ENCODE assay signal across 8 mouse cellular contexts in the genomic region with DNA sequence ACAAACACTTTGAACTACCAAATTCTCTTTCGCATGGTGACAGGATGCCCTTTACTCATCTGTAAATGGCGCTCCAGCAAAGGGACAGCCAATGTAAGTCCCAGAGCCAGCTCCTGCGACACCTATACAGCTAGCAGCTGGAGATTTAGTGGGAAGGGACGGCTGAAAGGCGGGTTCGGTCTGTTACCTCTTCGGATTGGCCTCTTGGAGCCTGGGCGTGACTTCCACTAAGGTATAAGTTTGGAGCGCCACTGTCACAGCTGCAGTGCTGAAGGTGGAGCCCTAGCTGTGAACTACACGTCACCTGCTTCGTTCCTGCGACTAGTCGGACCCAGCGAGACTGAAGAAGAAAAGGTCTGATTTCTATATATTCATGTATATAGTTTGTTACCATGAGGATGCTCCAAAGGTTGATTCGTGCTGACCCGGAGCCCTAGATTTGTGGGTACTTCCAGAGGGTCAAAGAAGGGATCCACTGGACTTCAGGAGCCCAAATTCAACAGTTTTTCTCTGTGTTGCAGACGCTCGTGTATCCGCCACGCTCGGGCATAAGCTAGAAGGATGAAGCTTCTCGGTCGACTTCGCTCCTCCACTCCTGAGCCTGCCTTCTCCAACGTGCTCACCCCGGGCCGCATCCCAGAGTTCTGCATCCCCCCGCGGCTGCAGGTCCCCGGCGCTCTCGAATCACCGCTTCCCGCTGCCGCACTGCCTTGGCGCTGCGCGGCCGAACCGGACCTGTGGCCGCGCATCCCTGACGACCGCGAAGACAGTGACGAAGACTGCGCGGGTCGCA. TPM values are rescaled to one million over a fixed set of nuclear protein-coding genes. Genes with fewer than 3 reads are reported as not detected.
DNase-seq lines count a peak whose midpoint lies in the region; ATAC-seq lines count a peak whose summit lies in the region.

A gene (plus strand): TSS at position 275 of the 793 bp plus-strand sequence.

- ATAC-seq in cerebellum, adult (ENCODE audit: insufficient number of reproducible peaks, low FRiP score, low TSS enrichment): 0 out of 2 replicates have a peak, but pooled peaks have one; percentile 7
- peak; percentile 62 for ATAC-seq in forebrain, embryonic 15.5 days (replicated peaks)
- no peak; the same call in 1 of the 2 replicates for ATAC-seq in hindbrain, embryonic 11.5 days (ENCODE audit: low FRiP score)
- ATAC-seq in lung, embryonic 16.5 days (ENCODE audit: low read depth): peak; percentile 81
- ATAC-seq in megakaryocyte-erythroid progenitor cell, adult 5-6 weeks (replicated peaks; ENCODE audit: low FRiP score, low TSS enrichment, poor library complexity, severe bottlenecking): no peak

- H3K4me1 ChIP-seq in forebrain, embryonic 15.5 days: peaks cover 15% of the 10 kb centered on the region
- H3K4me1 ChIP-seq in hindbrain, embryonic 11.5 days (replicated peaks; ENCODE audit: control insufficient read depth, insufficient read depth, low read length): 0 out of 2 replicates have a peak, but pooled peaks cover 2% of the 10 kb centered on the region
- H3K4me1 ChIP-seq in lung, embryonic 16.5 days (replicated peaks; ENCODE audit: control insufficient read depth, insufficient read depth, low read length): 0 out of 2 replicates have a peak, but pooled peaks cover 3% of the 10 kb centered on the region

- WGBS in forebrain, embryonic 15.5 days: under 1% methylated on average over 49 of the region's 49 CpGs
- 1% methylated on average over 49 of the region's 49 CpGs for WGBS in hindbrain, embryonic 11.5 days
- 1% methylated on average over 49 of the region's 49 CpGs for WGBS in lung, embryonic 16.5 days

- peak within 1 kb of the TSS; percentile 73 for H3K9ac ChIP-seq in forebrain, embryonic 15.5 days (replicated peaks)
- H3K9ac ChIP-seq in hindbrain, embryonic 11.5 days (ENCODE audit: low read depth, low read length): peak within 1 kb of the TSS; percentile 55
- H3K9ac ChIP-seq in lung, embryonic 16.5 days (ENCODE audit: low read length): peak within 1 kb of the TSS; percentile 68

- H3K9me3 ChIP-seq in forebrain, embryonic 15.5 days: no peaks in the 10 kb centered on the region
- H3K9me3 ChIP-seq in hindbrain, embryonic 11.5 days (ENCODE audit: control insufficient read depth, low read length): no peaks in the 10 kb centered on the region
- H3K9me3 ChIP-seq in lung, embryonic 16.5 days (ENCODE audit: control insufficient read depth, low read length): 0 out of 2 replicates have a peak, but pooled peaks cover 2% of the 10 kb centered on the region

- peak within 1 kb of the TSS; percentile 92 for H3K4me2 ChIP-seq in forebrain, embryonic 15.5 days (replicated peaks)
- H3K4me2 ChIP-seq in hindbrain, embryonic 11.5 days (replicated peaks; ENCODE audit: low read depth, low read length): peak within 1 kb of the TSS; percentile 98
- peak within 1 kb of the TSS; percentile 90 for H3K4me2 ChIP-seq in lung, embryonic 16.5 days (ENCODE audit: low read depth, low read length)

- H3K4me3 ChIP-seq in forebrain, embryonic 15.5 days: peak within 1 kb of the TSS; percentile 84
- peak within 1 kb of the TSS; percentile 64 for H3K4me3 ChIP-seq in hindbrain, embryonic 11.5 days (ENCODE audit: low read depth, low read length)
- H3K4me3 ChIP-seq in lung, embryonic 16.5 days (ENCODE audit: low read length): peak within 1 kb of the TSS; percentile 64

- H3K36me3 ChIP-seq in forebrain, embryonic 15.5 days: no peaks in the 10 kb centered on the region
- H3K36me3 ChIP-seq in hindbrain, embryonic 11.5 days (ENCODE audit: control insufficient read depth, insufficient read depth, low read length): no peaks in the 10 kb centered on the region
- no peaks in the 10 kb centered on the region for H3K36me3 ChIP-seq in lung, embryonic 16.5 days (ENCODE audit: control insufficient read depth, insufficient read depth, low read length)

- H3K27ac ChIP-seq in forebrain, embryonic 15.5 days (replicated peaks): peak within 1 kb of the TSS; percentile 75
- H3K27ac ChIP-seq in hindbrain, embryonic 11.5 days (ENCODE audit: low read depth, low read length): peak within 1 kb of the TSS; percentile 62; the same call in 1 of the 2 replicates
- H3K27ac ChIP-seq in lung, embryonic 16.5 days (ENCODE audit: low read length): peak within 1 kb of the TSS; percentile 10; the same call in 1 of the 2 replicates

- peak; percentile 32 for DNase-seq in MN1 (ENCODE audit: low spot score)
- DNase-seq in hindbrain, embryonic 11.5 days (ENCODE audit: low spot score): peak; percentile 44
- peak; percentile 48 to 58 for DNase-seq in layer of hippocampus, adult 8-10 months (ENCODE audit: low spot score in 2 of 2)
- peak; percentile 59 for DNase-seq in right cerebral cortex, postnatal 25 days

- peaks cover 17% of the 10 kb centered on the region for H3K27me3 ChIP-seq in forebrain, embryonic 15.5 days
- H3K27me3 ChIP-seq in hindbrain, embryonic 11.5 days (ENCODE audit: control insufficient read depth, insufficient read depth, low read length): peaks cover 14% of the 10 kb centered on the region
- peaks cover 17% of the 10 kb centered on the region for H3K27me3 ChIP-seq in lung, embryonic 16.5 days (ENCODE audit: control insufficient read depth, insufficient read depth, low read depth, low read length)

RNA-seq across cellular contexts. Expression of the gene that starts here (rescaled TPM):
- polyA plus RNA-seq in forebrain, embryonic 15.5 days (2015; fragmentation: Nextera tagmentation; extraction: Ambion mirVana): 0.22 and 0.24 TPM in 2 replicates
- polyA plus RNA-seq in hindbrain, embryonic 11.5 days (2014; fragmentation: Nextera tagmentation; extraction: Ambion mirVana): 0.11 TPM in 1 of 2 replicates, not detected in the other
- 1 to 10 TPM; 4.7 to 7.5 (median 5.5) TPM for total RNA-seq in layer of hippocampus, adult 8-10 months (2022)
- polyA plus RNA-seq in lung, embryonic 16.5 days (2015; fragmentation: Nextera tagmentation; extraction: Ambion mirVana): 0.16 TPM in 1 of 2 replicates, not detected in the other
- not detected in 2 replicates for total RNA-seq in megakaryocyte-erythroid progenitor cell, adult 5-6 weeks (2014; fragmentation: Nextera tagmentation)
- not detected in 2 replicates for total RNA-seq in megakaryocyte-erythroid progenitor cell, adult 5-6 weeks (2017)

Comparison
In these comparisons a context has a peak if more than half of its experiments do, and no peak if none do; other contexts are left out.
1. RNA of the gene that starts here (total RNA-seq): 4.7 to 7.5 TPM in layer of hippocampus, adult 8-10 months; not detected in megakaryocyte-erythroid progenitor cell, adult 5-6 weeks; every median in the first group is over 4 times any median in the second.
2. Peak in ATAC-seq, H3K4me3 ChIP-seq, H3K27ac ChIP-seq, H3K9ac ChIP-seq and H3K4me2 ChIP-seq in forebrain, embryonic 15.5 days; RNA of the gene not detected or under 1 TPM.
3. Peak in DNase-seq, H3K4me3 ChIP-seq, H3K27ac ChIP-seq, H3K9ac ChIP-seq and H3K4me2 ChIP-seq in hindbrain, embryonic 11.5 days; RNA of the gene not detected or under 1 TPM.
4. Peak in ATAC-seq, H3K4me3 ChIP-seq, H3K27ac ChIP-seq, H3K9ac ChIP-seq and H3K4me2 ChIP-seq in lung, embryonic 16.5 days; RNA of the gene not detected or under 1 TPM.
5. H3K27ac ChIP-seq: peak in every context shown above with its lines; median percentile 75 in forebrain, embryonic 15.5 days; 62 in hindbrain, embryonic 11.5 days; 10 in lung, embryonic 16.5 days.
6. Peak in every context shown above with its lines, with median percentiles within 50 percentile points of each other: DNase-seq, H3K4me2 ChIP-seq, H3K4me3 ChIP-seq and H3K9ac ChIP-seq.